Mouse (Mus musculus) T-cell, adult 2 months (primary cell): ENCODE measurements around the gene Icmt.

ENCODE experiments used
- DNase-seq: peaks from one replicate; pipeline ENCODE4 v3.0.0; 2022; ENCODE audit warnings: low spot score

Icmt gene

GRCm38 (mm10) chr4:152302012-152302411, 5.0 kb downstream of the Icmt start:
- DNase-seq, result no peak

- DNase-seq, result no peak
These were observed 6.1 kb downstream of the Icmt start for GRCm38 (mm10) chr4:152303172-152303571.

GRCm38 (mm10) chr4:152304685-152305084, 7.7 kb downstream of the Icmt start:
- DNase-seq, result no peak

- DNase-seq, result no peak
These were observed 9.0 kb downstream of the Icmt start for GRCm38 (mm10) chr4:152305991-152306390.

GRCm38 (mm10) chr4:152307542-152307941, 10.5 kb downstream of the Icmt start:
- DNase-seq, result no peak

- no peak for DNase-seq
These were observed 15.2 kb downstream of the Icmt start for GRCm38 (mm10) chr4:152312186-152312585.

GRCm38 (mm10) chr4:152313211-152313632, 16.2 kb downstream of the Icmt start:
- peak; percentile 25 for DNase-seq

- DNase-seq, result no peak
These were observed 16.9 kb downstream of the Icmt start for GRCm38 (mm10) chr4:152313934-152314333.

GRCm38 (mm10) chr4:152315498-152316213, 18.6 kb downstream of the Icmt start:
- DNase-seq, result no peak

GRCm38 (mm10) chr4:152317631-152318033, 20.6 kb downstream of the Icmt start:
- no peak for DNase-seq

- peak; percentile 51 for DNase-seq
These were observed 21.6 kb downstream of the Icmt start, which contains the start of gene Rnf207 for GRCm38 (mm10) chr4:152318517-152319234. TSS of gene Rnf207 (minus strand) at chr4:152318993.

GRCm38 (mm10) chr4:152321464-152321863, 24.4 kb downstream of the Icmt start:
- no peak for DNase-seq

GRCm38 (mm10) chr4:152324641-152325562, 27.9 kb downstream of the Icmt start:
- DNase-seq, result no peak

- peak; percentile 97 for DNase-seq
These were observed 28.8 kb downstream of the Icmt start, which contains the start of gene Rpl22 for GRCm38 (mm10) chr4:152325574-152326411. TSS of gene Rpl22 (plus strand) at chr4:152325742.

GRCm38 (mm10) chr4:152326543-152326942, 29.5 kb downstream of the Icmt start:
- no peak for DNase-seq

- peak; percentile 55 for DNase-seq
These were observed 31.7 kb downstream of the Icmt start for GRCm38 (mm10) chr4:152328691-152329090.

GRCm38 (mm10) chr4:152332952-152333351, 35.9 kb downstream of the Icmt start:
- DNase-seq, result peak; percentile 32

- no peak for DNase-seq
These were observed 36.6 kb downstream of the Icmt start for GRCm38 (mm10) chr4:152333587-152333986.

- DNase-seq, result no peak
These were observed 40.7 kb downstream of the Icmt start for GRCm38 (mm10) chr4:152337772-152338171.

GRCm38 (mm10) chr4:152338419-152339292, 41.6 kb downstream of the Icmt start, which contains the start of gene Chd5:
TSS of gene Chd5 (plus strand) at chr4:152338651.
- no peak for DNase-seq
